Mouse (Mus musculus) kidney, embryonic 16.5 days (tissue): ENCODE data around the gene Nit2. TPM values are rescaled to one million over a fixed set of nuclear protein-coding genes. Genes with fewer than 3 reads are reported as not detected.
A peak's percentile ranks its signal among the peaks of the same experiment; 100 is the strongest.

Experiments
- ATAC-seq: fragments of 200-750 bp; cut with Nextera tagmentation; 2 replicates; pipeline ENCODE4 v1.8.0; 2017; ENCODE audit warnings: moderate TSS enrichment; ENCODE audit not compliant: low FRiP score, low TSS enrichment
- H3K27ac ChIP-seq: fragments of 300-500 bp; sonication (generic); 2 replicates; pipeline ENCODE4 v1.5.1; 2014; ENCODE audit warnings: low read length
- H3K27me3 ChIP-seq: fragments of 300-500 bp; sonication (generic); 2 replicates; pipeline ENCODE4 v1.6.1; 2014; ENCODE audit warnings: low read length, control low read depth, mixed read lengths; ENCODE audit not compliant: insufficient read depth
- H3K36me3 ChIP-seq: fragments of 300-500 bp; sonication (generic); 2 replicates; pipeline ENCODE4 v1.6.1; 2014; ENCODE audit warnings: low read length, control low read depth, mixed read lengths; ENCODE audit not compliant: insufficient read depth
- H3K4me1 ChIP-seq: fragments of 300-500 bp; sonication (generic); 2 replicates; pipeline ENCODE4 v1.6.1; 2014; ENCODE audit warnings: low read length, control low read depth, mixed read lengths; ENCODE audit not compliant: insufficient read depth
- H3K4me2 ChIP-seq: fragments of 300-500 bp; sonication (generic); replicated peaks from 2 replicates; pipeline ENCODE4 v1.6.1; 2014; ENCODE audit warnings: low read depth, low read length
- H3K4me3 ChIP-seq: fragments of 300-500 bp; sonication (generic); 2 replicates; pipeline ENCODE4 v1.5.1; 2014; ENCODE audit warnings: mild to moderate bottlenecking, low read length
- H3K9ac ChIP-seq: fragments of 300-500 bp; sonication (generic); replicated peaks from 2 replicates; pipeline ENCODE4 v1.6.1; 2014; ENCODE audit warnings: low read length
- H3K9me3 ChIP-seq: fragments of 300-500 bp; sonication (generic); 2 replicates; pipeline ENCODE4 v1.6.1; 2016; ENCODE audit warnings: low read length, control low read depth
- WGBS: fragments of 180-500 bp; shearing (Covaris S2); extraction: QIAGEN DNeasy Blood & Tissue Kit; methylation state at CpG from one replicate; pipeline ENCODE4 v1.1.7; 2014; 5-methylcytosine and 5-hydroxymethylcytosine counted together
- polyA plus RNA-seq: library from polyadenylated mRNA; unstranded; fragments of >200 nt; fragmentation: Nextera tagmentation; extraction: Ambion mirVana; gene quantifications from 2 replicates; pipeline ENCODE4 v1.2.1, GENCODE M21; 2015

The Nit2 gene
- 110 and 115 TPM in 2 replicates for polyA plus RNA-seq

DNA sequence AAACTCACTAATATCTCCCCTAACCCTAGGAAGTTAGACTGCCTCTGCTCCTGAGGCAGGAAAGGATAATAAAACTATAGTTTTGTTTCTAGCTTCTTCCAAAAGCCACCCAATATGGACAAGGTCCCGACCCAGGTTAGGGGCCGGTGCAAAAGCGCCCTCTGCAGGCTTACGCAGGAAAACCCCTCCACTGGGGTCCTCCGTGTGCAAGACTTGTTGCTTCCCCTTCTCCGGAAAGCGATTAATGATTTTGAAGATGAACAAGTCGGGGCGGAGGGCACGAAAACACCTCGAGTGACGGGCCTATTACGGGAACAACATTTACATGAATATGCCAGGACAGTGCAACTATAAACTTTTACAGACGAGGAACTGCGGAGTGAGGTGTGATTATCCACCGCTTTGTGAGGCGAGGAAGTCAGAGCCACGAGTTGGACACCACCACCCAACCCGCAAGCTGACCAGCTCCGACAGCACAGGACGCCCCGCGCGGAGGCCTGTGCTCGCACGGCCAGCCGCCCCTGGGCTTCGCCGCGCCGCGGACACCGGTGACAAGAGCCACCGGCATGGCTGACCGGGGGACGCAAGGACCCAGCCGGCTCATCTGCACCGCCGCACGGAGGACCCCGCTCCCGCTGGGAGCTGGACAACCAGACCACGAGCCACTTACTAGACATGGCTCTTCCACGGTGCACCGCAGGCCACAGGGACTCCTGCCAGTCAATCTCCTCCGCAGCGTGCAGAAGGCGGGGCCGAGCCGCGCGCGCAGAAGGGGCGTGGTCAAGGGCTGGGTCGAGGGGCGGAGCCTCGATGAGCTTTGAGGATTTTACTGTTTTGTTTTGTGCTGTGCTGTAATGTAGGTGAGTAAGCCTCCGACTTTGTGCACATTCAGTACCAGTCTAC, at the start of gene Nit2:
Gene Nit2, minus strand, starts transcription at position 731 of the 903 bp plus-strand sequence.
- peak within 1 kb of the TSS; percentile 93 for H3K27ac ChIP-seq
- peak; percentile 98 for ATAC-seq
- H3K4me3 ChIP-seq = peak within 1 kb of the TSS; percentile 84
- H3K27me3 ChIP-seq = no peaks in the 10 kb centered on the region
- H3K4me2 ChIP-seq = peak within 1 kb of the TSS; percentile 63
- peaks cover 13% of the 10 kb centered on the region; the same call in 1 of the 2 replicates for H3K36me3 ChIP-seq
- peaks cover 13% of the 10 kb centered on the region for H3K4me1 ChIP-seq
- no peaks in the 10 kb centered on the region for H3K9me3 ChIP-seq
- under 1% methylated on average over 58 of the region's 58 CpGs for WGBS
- H3K9ac ChIP-seq = peak within 1 kb of the TSS; percentile 87

DNA sequence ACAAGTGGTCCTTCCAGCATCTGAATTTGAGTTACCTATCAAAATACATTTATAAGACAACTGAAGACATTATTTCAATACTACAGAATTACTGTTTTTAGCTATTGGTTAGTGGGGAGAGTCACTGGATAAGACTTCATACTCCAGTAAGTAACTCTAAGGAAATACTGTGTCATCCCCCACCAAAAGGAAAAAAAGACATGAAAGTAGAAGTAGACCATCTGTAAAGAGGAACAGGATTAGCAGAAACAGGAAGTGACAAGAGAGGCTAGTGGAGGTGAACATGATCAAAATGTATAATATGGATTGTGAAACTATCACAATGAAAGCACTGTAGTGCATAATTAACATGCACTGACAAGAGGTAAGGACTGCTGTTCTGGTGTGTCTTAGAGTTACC, 48.8 kb upstream of the Nit2 start:
- H3K4me3 ChIP-seq = no peak overlapping the region
- H3K9me3 ChIP-seq = no peaks in the 10 kb centered on the region
- H3K4me2 ChIP-seq = no peak overlapping the region
- H3K9ac ChIP-seq = no peak overlapping the region
- H3K27ac ChIP-seq = no peak overlapping the region
- H3K36me3 ChIP-seq = peaks cover 11% of the 10 kb centered on the region; the same call in 1 of the 2 replicates
- no peak for ATAC-seq
- H3K27me3 ChIP-seq = no peaks in the 10 kb centered on the region
- H3K4me1 ChIP-seq = no peaks in the 10 kb centered on the region

DNA sequence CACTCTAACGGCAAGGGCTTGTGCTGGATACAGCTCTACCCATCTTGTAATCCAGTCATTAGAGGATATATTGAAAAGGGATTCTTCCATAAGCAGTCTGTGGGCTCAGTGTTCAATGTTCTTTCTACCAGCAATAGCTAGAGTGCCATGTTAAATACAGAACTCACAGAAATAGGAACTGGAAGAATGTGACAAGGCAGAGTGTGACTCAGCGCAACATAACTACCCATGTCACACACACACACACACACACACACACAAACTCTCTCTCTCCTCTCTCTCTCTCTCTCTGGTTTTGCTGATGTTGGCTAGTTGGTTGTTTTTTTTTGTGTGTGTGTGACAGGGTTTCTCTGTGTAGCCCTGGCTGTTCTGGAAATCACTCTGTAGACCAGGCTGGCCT, 43.9 kb upstream of the Nit2 start:
- WGBS = 81% methylated on average over 2 of the region's 2 CpGs
- H3K36me3 ChIP-seq = peaks cover 7% of the 10 kb centered on the region
- ATAC-seq = no peak

DNA sequence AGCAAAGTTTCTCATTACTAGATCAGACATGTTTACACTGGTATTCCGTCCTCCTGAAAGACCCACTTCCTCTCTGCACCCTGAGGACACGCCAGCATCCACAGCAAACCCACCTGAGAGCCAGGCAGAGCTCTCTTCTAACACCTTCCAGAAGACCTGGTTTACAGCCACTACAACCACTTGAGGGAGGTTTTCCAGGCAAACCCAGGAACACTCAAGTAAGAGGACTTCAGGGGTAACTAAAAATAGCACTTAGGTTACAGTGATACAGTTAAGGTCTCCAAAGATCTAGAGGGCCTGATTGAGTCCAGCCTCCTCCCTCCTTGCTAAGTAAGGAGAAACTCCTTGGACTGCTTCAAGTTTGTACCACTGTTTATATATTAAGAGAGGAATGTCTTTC, 41.2 kb upstream of the Nit2 start:
- no peak overlapping the region for H3K4me3 ChIP-seq
- H3K27me3 ChIP-seq = no peaks in the 10 kb centered on the region
- peaks cover 7% of the 10 kb centered on the region for H3K36me3 ChIP-seq
- H3K9me3 ChIP-seq = no peaks in the 10 kb centered on the region
- H3K27ac ChIP-seq = no peak overlapping the region
- 91% methylated on average over 2 of the region's 2 CpGs for WGBS
- H3K4me2 ChIP-seq = no peak overlapping the region
- no peak overlapping the region for H3K9ac ChIP-seq
- H3K4me1 ChIP-seq = no peaks in the 10 kb centered on the region
- no peak for ATAC-seq

More for the DNA sequence above, 43.9 kb upstream of the Nit2 start:
- H3K9ac ChIP-seq = no peak overlapping the region
- H3K27ac ChIP-seq = no peak overlapping the region
- no peaks in the 10 kb centered on the region for H3K9me3 ChIP-seq
- H3K4me2 ChIP-seq = no peak overlapping the region
- H3K27me3 ChIP-seq = no peaks in the 10 kb centered on the region
- no peaks in the 10 kb centered on the region for H3K4me1 ChIP-seq
- no peak overlapping the region for H3K4me3 ChIP-seq

DNA sequence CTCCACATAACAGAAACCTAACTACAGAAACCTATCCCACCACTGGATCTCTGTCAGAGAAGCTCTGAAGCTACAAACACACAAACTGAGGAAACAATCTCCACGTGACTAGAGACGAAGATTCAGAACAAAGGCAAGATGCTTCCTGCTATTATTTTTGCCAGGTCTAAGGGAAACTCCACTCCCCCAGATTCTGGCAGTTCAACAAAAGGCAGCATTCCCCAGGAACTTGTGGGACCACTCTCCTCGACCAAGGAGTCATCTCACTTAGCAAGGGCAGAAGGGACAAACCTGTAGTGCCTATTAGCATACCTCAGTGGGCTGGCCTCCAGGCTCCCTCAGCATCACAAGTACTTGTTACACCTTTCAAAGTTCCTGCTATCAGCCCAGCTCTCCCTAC, 30.1 kb upstream of the Nit2 start:
- no peaks in the 10 kb centered on the region for H3K9me3 ChIP-seq
- WGBS = 62% methylated on average over 3 of the region's 3 CpGs
- H3K27me3 ChIP-seq = no peaks in the 10 kb centered on the region
- no peak for ATAC-seq
- H3K4me2 ChIP-seq = no peak overlapping the region
- no peak overlapping the region for H3K4me3 ChIP-seq
- peaks cover 26% of the 10 kb centered on the region for H3K36me3 ChIP-seq
- no peaks in the 10 kb centered on the region for H3K4me1 ChIP-seq
- no peak overlapping the region for H3K9ac ChIP-seq
- no peak overlapping the region for H3K27ac ChIP-seq

DNA sequence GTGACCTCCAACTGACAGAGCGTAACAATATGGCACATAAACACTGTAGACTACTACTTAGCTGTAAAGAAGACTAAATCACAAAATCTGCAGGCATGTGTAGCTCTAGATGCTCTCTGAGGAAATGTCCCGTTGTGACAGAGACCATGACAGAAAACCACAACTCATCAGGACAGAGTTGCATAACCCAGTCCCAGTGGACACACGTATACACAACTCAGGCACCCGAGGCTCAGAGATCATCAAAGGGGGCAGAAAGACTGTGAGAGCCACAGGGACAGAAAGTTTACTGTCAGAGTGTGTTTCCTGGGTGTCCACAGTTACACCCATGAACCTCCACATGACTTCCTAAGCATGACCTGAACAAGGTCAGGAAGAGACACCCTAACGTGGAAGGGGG, 29.4 kb upstream of the Nit2 start:
- Histone ChIP-seq H3K4me3 (no peak overlapping the region), H3K27ac (no peak overlapping the region), H3K4me2 (no peak overlapping the region), H3K4me1 (no peaks in the 10 kb centered on the region), H3K9me3 (no peaks in the 10 kb centered on the region), H3K27me3 (no peaks in the 10 kb centered on the region), H3K36me3 (peaks cover 33% of the 10 kb centered on the region), H3K9ac (no peak overlapping the region)
- no peak for ATAC-seq
- 83% methylated on average over 5 of the region's 5 CpGs for WGBS

DNA sequence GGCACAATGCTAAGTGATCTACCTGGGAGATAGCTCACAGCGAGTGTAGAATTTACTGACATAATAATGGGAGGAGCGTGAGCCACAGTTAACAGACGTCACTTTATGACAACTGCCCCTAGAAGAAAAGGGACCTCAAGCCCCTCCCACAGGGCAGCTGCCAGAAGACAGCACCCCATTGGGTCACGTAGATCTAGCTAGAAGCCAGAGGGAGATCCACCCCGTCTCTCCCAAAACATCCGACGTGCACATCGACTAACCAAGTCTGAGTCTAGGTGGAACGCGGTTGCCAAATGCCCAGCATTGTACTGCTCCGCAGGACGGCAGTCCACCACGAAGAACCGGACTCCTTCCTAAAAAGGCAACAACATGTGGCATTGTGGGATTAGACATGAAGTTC, 24.1 kb upstream of the Nit2 start:
- no peak overlapping the region for H3K9ac ChIP-seq
- no peaks in the 10 kb centered on the region for H3K9me3 ChIP-seq
- H3K4me1 ChIP-seq = no peaks in the 10 kb centered on the region
- H3K4me3 ChIP-seq = no peak overlapping the region
- no peak overlapping the region for H3K4me2 ChIP-seq
- H3K36me3 ChIP-seq = peaks cover 37% of the 10 kb centered on the region
- 91% methylated on average over 14 of the region's 14 CpGs for WGBS
- no peaks in the 10 kb centered on the region for H3K27me3 ChIP-seq
- H3K27ac ChIP-seq = no peak overlapping the region
- no peak for ATAC-seq

DNA sequence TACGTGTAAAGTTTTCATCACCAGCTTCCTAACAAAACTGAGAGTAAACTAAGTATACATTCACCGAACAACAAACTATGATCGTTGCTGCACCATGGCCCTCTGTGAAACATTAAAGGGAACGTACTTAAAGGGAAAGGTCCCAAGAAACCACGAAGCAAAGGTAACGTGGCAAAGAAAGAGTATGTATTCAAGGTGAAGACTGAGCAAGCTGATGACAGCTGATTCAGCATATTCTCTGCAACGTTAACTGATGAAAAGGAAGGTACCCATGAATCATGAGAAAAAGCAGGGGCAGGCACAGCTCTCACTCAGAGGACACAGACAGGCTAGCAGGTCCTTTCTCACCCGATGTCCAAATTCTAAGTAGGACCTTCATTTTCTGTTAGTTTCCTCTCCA, 23.2 kb upstream of the Nit2 start:
- peaks cover 41% of the 10 kb centered on the region for H3K36me3 ChIP-seq
- no peaks in the 10 kb centered on the region for H3K9me3 ChIP-seq
- WGBS = 90% methylated on average over 8 of the region's 8 CpGs

DNA sequence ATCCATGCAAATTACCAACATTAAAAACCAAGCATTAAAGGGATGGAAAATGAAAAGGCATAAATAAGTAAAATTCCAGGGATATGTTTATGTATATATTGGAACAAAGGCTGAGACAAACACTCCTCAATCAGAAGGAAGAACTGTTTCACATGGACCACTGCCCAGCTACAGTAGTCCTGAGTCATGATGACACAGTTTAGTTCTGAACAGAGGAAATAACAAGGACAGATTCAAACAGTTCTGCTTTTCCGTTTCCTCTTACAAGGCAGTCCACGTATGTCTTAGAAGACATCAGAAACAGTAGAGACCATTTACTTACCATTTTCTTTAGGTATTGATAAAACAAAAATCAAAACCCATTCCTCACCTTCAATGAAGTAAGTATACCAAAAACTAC, 22.4 kb upstream of the Nit2 start:
- Histone ChIP-seq H3K9ac (no peak overlapping the region), H3K9me3 (no peaks in the 10 kb centered on the region), H3K27me3 (no peaks in the 10 kb centered on the region), H3K36me3 (peaks cover 38% of the 10 kb centered on the region), H3K4me3 (no peak overlapping the region), H3K27ac (no peak overlapping the region), H3K4me2 (no peak overlapping the region), H3K4me1 (no peaks in the 10 kb centered on the region)
- WGBS = 84% methylated on average over 2 of the region's 2 CpGs
- no peak for ATAC-seq

More for the DNA sequence above, 23.2 kb upstream of the Nit2 start:
- ATAC-seq = no peak
- Histone ChIP-seq H3K27ac (no peak overlapping the region), H3K27me3 (no peaks in the 10 kb centered on the region), H3K4me2 (no peak overlapping the region), H3K4me1 (no peaks in the 10 kb centered on the region), H3K9ac (no peak overlapping the region), H3K4me3 (no peak overlapping the region)

DNA sequence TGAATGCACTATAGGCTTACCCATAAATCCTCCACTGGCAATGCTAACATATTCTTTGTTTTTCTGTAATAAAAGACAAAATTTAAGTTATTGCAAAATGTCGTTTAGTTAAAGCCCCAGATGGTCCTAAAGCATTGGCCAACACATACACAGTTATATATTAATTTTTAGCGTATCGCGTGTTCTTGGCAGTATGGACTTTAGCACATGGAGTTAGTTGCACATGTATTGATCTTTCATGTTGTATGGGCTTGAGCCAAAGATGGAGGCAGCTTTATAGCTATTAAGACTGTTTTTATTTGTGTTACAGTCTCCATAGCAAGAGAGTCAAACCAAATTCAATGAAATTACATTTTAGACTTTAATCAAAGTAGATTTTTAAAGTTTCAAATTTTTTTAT, 19.5 kb upstream of the Nit2 start:
- H3K4me1 ChIP-seq = no peaks in the 10 kb centered on the region
- H3K27ac ChIP-seq = no peak overlapping the region
- no peaks in the 10 kb centered on the region for H3K27me3 ChIP-seq
- H3K36me3 ChIP-seq = peaks cover 53% of the 10 kb centered on the region
- H3K4me3 ChIP-seq = no peak overlapping the region
- no peak for ATAC-seq
- H3K4me2 ChIP-seq = no peak overlapping the region
- WGBS = 91% methylated on average over 4 of the region's 4 CpGs
- H3K9ac ChIP-seq = no peak overlapping the region
- H3K9me3 ChIP-seq = no peaks in the 10 kb centered on the region
